Mouse (Mus musculus) embryonic facial prominence, embryonic 14.5 days (tissue): ENCODE data around the gene Gm9733. TPM values are rescaled to one million over a fixed set of nuclear protein-coding genes. Genes with fewer than 3 reads are reported as not detected.
"Not testable (repeated sequence)": the region's sequence is repeated elsewhere in the genome, so short reads cannot be mapped to it uniquely, and the experiment has no call there.

Source experiments
- ATAC-seq: fragments of 200-750 bp; cut with Nextera tagmentation; 2 replicates; pipeline ENCODE4 v1.8.0; 2017; ENCODE audit warnings: low read depth, moderate number of reproducible peaks, moderate TSS enrichment
- DNase-seq: peaks from one replicate; pipeline ENCODE4 v3.0.0-alpha.2; 2015; ENCODE audit warnings: low spot score
- H3K27ac ChIP-seq: fragments of 300-500 bp; sonication (generic); replicated peaks from 2 replicates; pipeline ENCODE4 v1.5.1; 2014; ENCODE audit warnings: low read depth, mild to moderate bottlenecking, low read length, moderate library complexity
- H3K27me3 ChIP-seq: fragments of 300-500 bp; sonication (generic); replicated peaks from 2 replicates; pipeline ENCODE4 v1.6.1; 2014; ENCODE audit warnings: low read length; ENCODE audit not compliant: control insufficient read depth, insufficient read depth
- H3K36me3 ChIP-seq: fragments of 300-500 bp; sonication (generic); 2 replicates; pipeline ENCODE4 v1.6.1; 2014; ENCODE audit warnings: low read length, mixed read lengths; ENCODE audit not compliant: control insufficient read depth, insufficient read depth
- H3K4me1 ChIP-seq: fragments of 300-500 bp; sonication (generic); 2 replicates; pipeline ENCODE4 v1.6.1; 2014; ENCODE audit warnings: antibody characterized with exemption, low read length; ENCODE audit not compliant: control insufficient read depth, insufficient read depth
- H3K4me2 ChIP-seq: fragments of 300-500 bp; sonication (generic); 2 replicates; pipeline ENCODE4 v1.6.1; 2014; ENCODE audit warnings: low read depth, mild to moderate bottlenecking, low read length, moderate library complexity, mixed read lengths
- H3K4me3 ChIP-seq: fragments of 300-500 bp; sonication (generic); 2 replicates; pipeline ENCODE4 v1.5.1; 2014; ENCODE audit warnings: low read depth, mild to moderate bottlenecking, low read length
- H3K9ac ChIP-seq: fragments of 300-500 bp; sonication (generic); 2 replicates; pipeline ENCODE4 v1.6.1; 2014; ENCODE audit warnings: low read depth, mild to moderate bottlenecking, low read length, moderate library complexity, mixed read lengths
- H3K9me3 ChIP-seq: fragments of 300-500 bp; sonication (generic); 2 replicates; pipeline ENCODE4 v1.6.1; 2016; ENCODE audit warnings: low read length; ENCODE audit not compliant: control insufficient read depth
- WGBS: fragments of 180-500 bp; shearing (Covaris S2); extraction: QIAGEN DNeasy Blood & Tissue Kit; methylation state at CpG from one replicate; pipeline ENCODE4 v1.1.7; 2014; 5-methylcytosine and 5-hydroxymethylcytosine counted together
- polyA plus RNA-seq: library from polyadenylated mRNA; unstranded; fragments of >200 nt; fragmentation: Nextera tagmentation; extraction: Ambion mirVana; gene quantifications from 2 replicates; pipeline ENCODE4 v1.2.1, GENCODE M21; 2014

Gene Gm9733
- not detected in 2 replicates for polyA plus RNA-seq

- H3K4me1 ChIP-seq = no peaks in the 10 kb centered on the region
- H3K4me3 ChIP-seq = no peak within 1 kb of the TSS
- no peaks in the 10 kb centered on the region for H3K27me3 ChIP-seq
- DNase-seq (no peak), ATAC-seq (no peak)
- H3K27ac ChIP-seq = no peak within 1 kb of the TSS
- H3K9ac ChIP-seq = no peak within 1 kb of the TSS
- no peak within 1 kb of the TSS for H3K4me2 ChIP-seq
- H3K36me3 ChIP-seq = no peaks in the 10 kb centered on the region
- WGBS = 84% methylated on average over 3 of the region's 3 CpGs
- H3K9me3 ChIP-seq = no peaks in the 10 kb centered on the region
These were observed at the start of gene Gm9733 for GRCm38 (mm10) chr3:15332063-15332462. Gm9733 (minus strand) TSS chr3:15332302.

- not testable (repeated sequence) for H3K27ac ChIP-seq, H3K27me3 ChIP-seq, H3K4me1 ChIP-seq, H3K4me3 ChIP-seq, DNase-seq, H3K4me2 ChIP-seq, ATAC-seq, H3K36me3 ChIP-seq, H3K9ac ChIP-seq, H3K9me3 ChIP-seq
- 74% methylated on average over 3 of the region's 3 CpGs for WGBS
These were observed 23.6 kb upstream of the Gm9733 start for GRCm38 (mm10) chr3:15355690-15356089.

GRCm38 (mm10) chr3:15350318-15350717, 18.2 kb upstream of the Gm9733 start:
- 89% methylated on average over 1 of the region's 2 CpGs for WGBS
- H3K36me3 ChIP-seq, DNase-seq, H3K4me1 ChIP-seq, H3K9me3 ChIP-seq, H3K4me2 ChIP-seq, H3K9ac ChIP-seq, H3K27ac ChIP-seq, ATAC-seq, H3K27me3 ChIP-seq, H3K4me3 ChIP-seq: not testable (repeated sequence)

- H3K4me1 ChIP-seq, H3K4me2 ChIP-seq, H3K9ac ChIP-seq, DNase-seq, H3K4me3 ChIP-seq, ATAC-seq, H3K27me3 ChIP-seq, H3K27ac ChIP-seq, H3K9me3 ChIP-seq, H3K36me3 ChIP-seq: not testable (repeated sequence)
- WGBS = 64% methylated on average over 2 of the region's 3 CpGs
These were observed 13.5 kb upstream of the Gm9733 start for GRCm38 (mm10) chr3:15345606-15346005.

GRCm38 (mm10) chr3:15340287-15340686, 8.2 kb upstream of the Gm9733 start:
- no peaks in the 10 kb centered on the region for H3K36me3 ChIP-seq
- no peak overlapping the region for H3K4me2 ChIP-seq
- no peak for DNase-seq
- no peak overlapping the region for H3K27ac ChIP-seq
- ATAC-seq = no peak
- H3K4me3 ChIP-seq = no peak overlapping the region
- H3K9me3 ChIP-seq = no peaks in the 10 kb centered on the region
- no peak overlapping the region for H3K9ac ChIP-seq
- no peaks in the 10 kb centered on the region for H3K4me1 ChIP-seq
- H3K27me3 ChIP-seq = no peaks in the 10 kb centered on the region
- WGBS = 52% methylated on average over 1 of the region's 1 CpGs

GRCm38 (mm10) chr3:15334182-15334581, 2.1 kb upstream of the Gm9733 start:
- Histone ChIP-seq H3K4me3 (no peak overlapping the region), H3K9ac (no peak overlapping the region), H3K36me3 (no peaks in the 10 kb centered on the region), H3K9me3 (no peaks in the 10 kb centered on the region), H3K27ac (no peak overlapping the region), H3K4me1 (no peaks in the 10 kb centered on the region), H3K4me2 (no peak overlapping the region), H3K27me3 (no peaks in the 10 kb centered on the region)
- WGBS = 68% methylated on average over 2 of the region's 2 CpGs
- DNase-seq (no peak), ATAC-seq (no peak)

GRCm38 (mm10) chr3:15331545-15331944, 557 bp downstream of the Gm9733 start:
- Histone ChIP-seq H3K4me2 (no peak overlapping the region), H3K36me3 (no peaks in the 10 kb centered on the region), H3K4me1 (no peaks in the 10 kb centered on the region), H3K9ac (no peak overlapping the region), H3K27me3 (no peaks in the 10 kb centered on the region), H3K9me3 (no peaks in the 10 kb centered on the region), H3K27ac (no peak overlapping the region), H3K4me3 (no peak overlapping the region)
- DNase-seq = no peak
- no peak for ATAC-seq
- 67% methylated on average over 3 of the region's 3 CpGs for WGBS

- Histone ChIP-seq H3K4me3 (no peak overlapping the region), H3K9me3 (no peaks in the 10 kb centered on the region), H3K4me2 (no peak overlapping the region), H3K9ac (no peak overlapping the region), H3K36me3 (no peaks in the 10 kb centered on the region), H3K27me3 (no peaks in the 10 kb centered on the region), H3K4me1 (no peaks in the 10 kb centered on the region), H3K27ac (no peak overlapping the region)
- DNase-seq (no peak), ATAC-seq (no peak)
These were observed 2.6 kb downstream of the Gm9733 start for GRCm38 (mm10) chr3:15329549-15329948.

GRCm38 (mm10) chr3:15284424-15285328, 47.4 kb downstream of the Gm9733 start:
- H3K4me3 ChIP-seq = no peak overlapping the region
- H3K36me3 ChIP-seq = no peaks in the 10 kb centered on the region
- H3K27ac ChIP-seq = no peak overlapping the region
- no peaks in the 10 kb centered on the region for H3K27me3 ChIP-seq
- WGBS = 86% methylated on average over 6 of the region's 6 CpGs
- H3K4me2 ChIP-seq = no peak overlapping the region
- no peaks in the 10 kb centered on the region for H3K4me1 ChIP-seq
- no peak overlapping the region for H3K9ac ChIP-seq
- no peaks in the 10 kb centered on the region for H3K9me3 ChIP-seq
- no peak for DNase-seq
- ATAC-seq = no peak
